Mouse (Mus musculus) limb, embryonic 10.5 days (tissue): ENCODE measurements around the gene Cmtm5. TPM values are rescaled to one million over a fixed set of nuclear protein-coding genes. Genes with fewer than 3 reads are reported as not detected.
"Not testable (repeated sequence)": the region's sequence is repeated elsewhere in the genome, so short reads cannot be mapped to it uniquely, and the experiment has no call there.

Experiments used
- DNase-seq: peaks from one replicate; pipeline ENCODE4 v3.0.0-alpha.2; 2017; ENCODE audit warnings: low spot score
- H3K27ac ChIP-seq: fragments of 300-500 bp; sonication (generic); 2 replicates; pipeline ENCODE4 v1.5.1; 2016; ENCODE audit warnings: mild to moderate bottlenecking
- H3K27me3 ChIP-seq: fragments of 300-500 bp; sonication (generic); 2 replicates; pipeline ENCODE4 v1.6.1; 2016; ENCODE audit warnings: low read depth, mild to moderate bottlenecking; ENCODE audit not compliant: poor library complexity, severe bottlenecking
- H3K36me3 ChIP-seq: fragments of 300-500 bp; sonication (generic); 2 replicates; pipeline ENCODE4 v1.6.1; 2016; ENCODE audit warnings: mild to moderate bottlenecking, moderate library complexity
- H3K4me1 ChIP-seq: fragments of 300-500 bp; sonication (generic); 2 replicates; pipeline ENCODE4 v1.6.1; 2016
- H3K4me3 ChIP-seq: fragments of 300-500 bp; sonication (generic); 2 replicates; pipeline ENCODE4 v1.5.1; 2016; ENCODE audit warnings: mild to moderate bottlenecking, moderate library complexity
- H3K9me3 ChIP-seq: fragments of 300-500 bp; sonication (generic); replicated peaks from 2 replicates; pipeline ENCODE4 v1.6.1; 2016; ENCODE audit warnings: mild to moderate bottlenecking
- WGBS: fragments of 180-500 bp; shearing (Covaris S2); methylation state at CpG from one replicate; pipeline ENCODE4 v1.1.7; 2016; 5-methylcytosine and 5-hydroxymethylcytosine counted together
- microRNA counts: library from miRNA; unstranded; fragments of <30 nt; microRNA quantifications from one replicate; lab custom pipeline; 2017
- microRNA-seq: library from miRNA; unstranded; fragments of <30 nt; microRNA quantifications from one replicate; pipeline ENCODE4, GENCODE M21; 2017
- polyA plus RNA-seq: library from polyadenylated mRNA; unstranded; fragments of >200 nt; fragmentation: Nextera tagmentation; extraction: Ambion mirVana; gene quantifications from 2 replicates; pipeline ENCODE4 v1.2.1, GENCODE M21; 2016

Cmtm5 gene
- polyA plus RNA-seq, 1 experiment from 2014 or later, result 1.2 TPM

GRCm38 (mm10) chr14:54966320-54966977, 30.4 kb downstream of the Cmtm5 start, which contains the start of gene Myh6:
Gene Myh6, minus strand, starts transcription at chr14:54966927.
- no peak for DNase-seq
- 70% methylated on average over 7 of the region's 7 CpGs for WGBS
- Histone ChIP-seq H3K4me3 (no peak within 1 kb of the TSS), H3K27ac (no peak within 1 kb of the TSS), H3K4me1 (0 out of 2 replicates have a peak, but pooled peaks cover 3% of the 10 kb centered on the region), H3K27me3 (no peaks in the 10 kb centered on the region), H3K9me3 (no peaks in the 10 kb centered on the region), H3K36me3 (no peaks in the 10 kb centered on the region)

DNA sequence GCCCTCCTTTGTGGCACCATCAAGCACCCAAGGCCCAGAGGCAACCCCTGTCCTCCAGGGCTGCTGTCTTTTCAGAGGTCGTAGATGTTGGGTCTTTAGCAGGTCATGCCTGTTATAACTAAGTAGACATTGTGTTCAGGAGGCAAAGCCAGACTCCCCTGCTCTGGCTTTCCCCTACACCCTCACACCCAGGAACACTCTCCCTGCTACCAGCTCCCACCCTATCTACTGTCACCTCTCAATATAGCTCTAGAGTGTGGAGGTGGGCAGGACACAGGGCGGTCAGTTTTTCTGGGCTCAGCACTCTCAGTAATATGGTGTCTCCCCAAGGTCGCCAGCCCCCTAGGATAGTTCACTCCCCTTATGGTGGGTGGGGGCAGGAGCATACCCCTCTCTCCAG, 31.8 kb downstream of the Cmtm5 start:
- WGBS, result 86% methylated on average over 3 of the region's 3 CpGs
- no peak overlapping the region for H3K4me3 ChIP-seq

GRCm38 (mm10) chr14:54968344-54968743, 32.3 kb downstream of the Cmtm5 start:
- no peak overlapping the region for H3K27ac ChIP-seq
- no peaks in the 10 kb centered on the region for H3K36me3 ChIP-seq
- no peak overlapping the region for H3K4me3 ChIP-seq
- H3K27me3 ChIP-seq, result no peaks in the 10 kb centered on the region
- H3K9me3 ChIP-seq, result no peaks in the 10 kb centered on the region
- H3K4me1 ChIP-seq, result 0 out of 2 replicates have a peak, but pooled peaks cover 3% of the 10 kb centered on the region
- no peak for DNase-seq

More for the DNA sequence above, 31.8 kb downstream of the Cmtm5 start:
- 0 out of 2 replicates have a peak, but pooled peaks cover 3% of the 10 kb centered on the region for H3K4me1 ChIP-seq
- DNase-seq, result no peak
- no peaks in the 10 kb centered on the region for H3K27me3 ChIP-seq
- H3K36me3 ChIP-seq, result no peaks in the 10 kb centered on the region
- H3K27ac ChIP-seq, result no peak overlapping the region
- no peaks in the 10 kb centered on the region for H3K9me3 ChIP-seq

- not testable (repeated sequence) for H3K27ac ChIP-seq, H3K36me3 ChIP-seq, H3K4me1 ChIP-seq, H3K9me3 ChIP-seq, H3K4me3 ChIP-seq, DNase-seq
- H3K27me3 ChIP-seq, result 0 out of 2 replicates have a peak, but pooled peaks cover 10% of the 10 kb centered on the region
- 94% methylated on average over 10 of the region's 11 CpGs for WGBS
These were observed 36.7 kb downstream of the Cmtm5 start for GRCm38 (mm10) chr14:54972786-54973185.

DNA sequence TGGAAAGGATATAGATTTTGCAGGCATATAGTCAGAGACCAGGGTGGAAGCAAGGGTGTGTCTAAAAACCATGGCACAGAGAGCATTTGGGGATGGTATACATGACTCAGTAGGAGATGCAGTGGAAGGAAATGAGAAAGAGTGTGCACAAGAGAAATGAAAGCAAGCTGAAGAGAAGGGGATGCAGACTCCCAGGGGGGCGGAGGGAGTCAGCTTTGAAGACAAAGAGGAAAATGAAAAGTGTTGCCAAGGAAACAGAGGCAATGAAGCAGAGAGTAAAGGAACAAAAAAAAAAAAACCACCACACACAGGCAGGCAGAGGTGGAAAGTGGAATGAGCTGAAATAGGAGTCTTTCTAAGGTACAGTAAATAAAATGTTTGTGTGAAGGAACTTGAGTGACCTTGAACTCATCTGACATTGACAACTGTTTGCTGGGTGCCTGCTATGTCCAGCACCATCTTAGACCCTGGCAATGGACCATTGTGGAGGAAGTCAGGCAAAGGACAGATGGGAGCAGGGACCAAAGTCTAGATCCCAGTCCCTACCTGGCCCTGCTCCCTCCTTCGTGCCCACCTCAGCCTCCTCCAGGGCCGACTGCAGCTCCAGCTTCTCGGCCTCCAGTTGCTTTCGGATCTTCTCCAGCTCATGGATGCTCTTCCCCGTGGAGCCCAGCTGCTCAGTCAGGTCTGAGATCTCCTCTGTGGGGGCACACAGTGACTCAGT, 38.2 kb downstream of the Cmtm5 start:
- no peaks in the 10 kb centered on the region for H3K4me1 ChIP-seq
- no peak overlapping the region for H3K27ac ChIP-seq
- no peaks in the 10 kb centered on the region for H3K9me3 ChIP-seq
- 0 out of 2 replicates have a peak, but pooled peaks cover 16% of the 10 kb centered on the region for H3K27me3 ChIP-seq
- WGBS, result 81% methylated on average over 6 of the region's 6 CpGs
- H3K4me3 ChIP-seq, result no peak overlapping the region
- no peaks in the 10 kb centered on the region for H3K36me3 ChIP-seq
- no peak for DNase-seq

- DNase-seq, result no peak
- Histone ChIP-seq H3K27ac (no peak within 1 kb of the TSS), H3K36me3 (no peaks in the 10 kb centered on the region), H3K4me3 (no peak within 1 kb of the TSS), H3K27me3 (0 out of 2 replicates have a peak, but pooled peaks cover 16% of the 10 kb centered on the region), H3K4me1 (no peaks in the 10 kb centered on the region), H3K9me3 (no peaks in the 10 kb centered on the region)
- 68% methylated on average over 1 of the region's 1 CpGs for WGBS
These were observed 40.6 kb downstream of the Cmtm5 start, which contains the start of gene Gm17428 for GRCm38 (mm10) chr14:54976633-54977032. Gene Gm17428, plus strand, starts transcription at chr14:54976933.

DNA sequence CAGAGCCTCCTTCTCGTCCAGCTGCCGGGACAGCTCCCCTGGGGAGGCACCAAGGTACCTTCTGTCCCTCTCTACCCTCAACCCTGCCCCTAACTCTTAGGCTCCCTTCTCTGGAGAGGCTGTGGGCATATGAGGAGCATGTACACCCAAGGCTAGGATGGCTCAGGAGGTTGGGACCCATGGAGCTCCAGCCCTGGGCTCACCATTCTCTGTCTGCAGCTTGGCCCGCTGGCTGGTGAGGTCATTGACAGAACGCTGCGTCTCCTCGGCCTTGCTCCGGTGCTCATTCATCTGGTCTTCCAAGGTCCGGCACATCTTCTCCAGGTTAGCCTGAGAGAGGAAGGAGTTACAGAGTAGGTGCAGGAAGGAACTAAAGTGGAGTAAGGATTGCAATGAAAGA, 42.6 kb downstream of the Cmtm5 start:
- DNase-seq, result no peak
- H3K36me3 ChIP-seq, result no peaks in the 10 kb centered on the region
- no peak overlapping the region for H3K4me3 ChIP-seq
- WGBS, result 86% methylated on average over 8 of the region's 8 CpGs
- H3K4me1 ChIP-seq, result no peaks in the 10 kb centered on the region
- H3K27me3 ChIP-seq, result 0 out of 2 replicates have a peak, but pooled peaks cover 16% of the 10 kb centered on the region
- no peaks in the 10 kb centered on the region for H3K9me3 ChIP-seq
- H3K27ac ChIP-seq, result no peak overlapping the region

DNA sequence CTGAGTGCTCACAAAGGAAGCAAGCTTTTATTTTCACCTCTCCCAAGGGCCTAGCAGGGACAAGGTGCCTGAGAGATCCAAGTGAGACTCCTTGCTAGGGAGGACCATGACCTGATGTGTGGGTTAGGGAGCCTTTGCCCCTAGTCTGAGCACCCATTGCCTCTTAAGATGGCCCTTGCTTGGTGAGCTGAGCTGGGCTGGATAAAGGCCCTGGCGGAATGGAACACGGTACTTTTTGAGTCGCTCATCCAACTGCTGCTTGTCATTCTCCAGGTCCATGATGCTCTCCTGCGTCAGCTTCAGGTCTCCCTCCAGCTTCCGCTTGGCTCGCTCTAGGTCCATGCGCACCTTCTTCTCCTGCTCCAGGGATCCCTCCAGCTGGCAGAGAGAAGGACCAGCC, 45.9 kb downstream of the Cmtm5 start:
- 94% methylated on average over 7 of the region's 7 CpGs for WGBS
- Histone ChIP-seq H3K4me1 (no peaks in the 10 kb centered on the region), H3K27me3 (0 out of 2 replicates have a peak, but pooled peaks cover 5% of the 10 kb centered on the region), H3K9me3 (no peaks in the 10 kb centered on the region), H3K27ac (no peak overlapping the region), H3K4me3 (no peak overlapping the region), H3K36me3 (no peaks in the 10 kb centered on the region)
- DNase-seq, result no peak

- H3K4me3 ChIP-seq, result not testable (repeated sequence)
These were observed 52.4 kb downstream of the Cmtm5 start for GRCm38 (mm10) chr14:54988350-54988874.

More at GRCm38 (mm10) chr14:54988350-54988874, 52.4 kb downstream of the Cmtm5 start:
- not testable (repeated sequence) for H3K36me3 ChIP-seq, H3K4me1 ChIP-seq, DNase-seq, H3K9me3 ChIP-seq, H3K27ac ChIP-seq, H3K27me3 ChIP-seq
- WGBS, result 90% methylated on average over 9 of the region's 9 CpGs

MicroRNAs within 50 kb of the gene (microRNA counts, 519-probe panel; counts per million panel counts)
- 684 counts per million, percentile 72 among the panel's probes with 10 or more counts for microRNA mmu-miR-208a (lab: Ali Mortazavi, UCI)
- 684 counts per million, percentile 72 among the panel's probes with 10 or more counts for microRNA mmu-miR-208b (lab: Ali Mortazavi, UCI)

Small RNA genes lying within 50 kb of the gene (microRNA-seq; reads per million reads assigned to microRNA genes)
- 12.0 reads per million, percentile 21 among the genes with 10 or more reads in this experiment for gene Mir208a
- gene Mir208b, result 40.4 reads per million, percentile 39 among the genes with 10 or more reads in this experiment

Other genes with a start within 250 kb of the Cmtm5 start
- 142 and 144 TPM in 2 replicates for gene Acin1, start 249.3 kb upstream of the Cmtm5 start, polyA plus RNA-seq
- 0.10 and 0.16 TPM in 2 replicates for gene Gm29776, start 237.4 kb upstream of the Cmtm5 start, polyA plus RNA-seq
- gene Cebpe, start 224.1 kb upstream of the Cmtm5 start, polyA plus RNA-seq, result not detected in 2 replicates
- 0.50 and 0.77 TPM in 2 replicates for gene Slc7a8, start 154.3 kb upstream of the Cmtm5 start, polyA plus RNA-seq
- gene Rnf212b, start 122.1 kb upstream of the Cmtm5 start, polyA plus RNA-seq, result not detected in 2 replicates
- 17.8 and 22.6 TPM in 2 replicates for gene Homez, start 65.3 kb upstream of the Cmtm5 start, polyA plus RNA-seq
- 0.08 TPM in 1 of 2 replicates, not detected in the other for gene Ppp1r3e, start 58.7 kb upstream of the Cmtm5 start, polyA plus RNA-seq
- gene Bcl2l2, start 52.9 kb upstream of the Cmtm5 start, polyA plus RNA-seq, result 1.7 and 2.2 TPM in 2 replicates
- 0.55 TPM in 1 of 2 replicates, not detected in the other for gene Gm20521, start 52.8 kb upstream of the Cmtm5 start, polyA plus RNA-seq
- 173 and 178 TPM in 2 replicates for gene Pabpn1, start 43.8 kb upstream of the Cmtm5 start, polyA plus RNA-seq
- 31.2 and 52.7 TPM in 2 replicates for gene Slc22a17, start 23.1 kb upstream of the Cmtm5 start, polyA plus RNA-seq
- 40.2 and 53.4 TPM in 2 replicates for gene Efs, start 10.1 kb upstream of the Cmtm5 start, polyA plus RNA-seq
- 0.14 TPM in 1 of 2 replicates, not detected in the other for gene Il25, start 3.6 kb upstream of the Cmtm5 start, polyA plus RNA-seq
- gene Myh6, start 30.7 kb downstream of the Cmtm5 start, polyA plus RNA-seq, result 1.5 and 2.3 TPM in 2 replicates
- gene Gm17428, start 40.7 kb downstream of the Cmtm5 start, polyA plus RNA-seq, result not detected in 2 replicates
- 2.2 and 4.4 TPM in 2 replicates for gene Myh7, start 58.4 kb downstream of the Cmtm5 start, polyA plus RNA-seq
- gene Ngdn, start 79.2 kb downstream of the Cmtm5 start, polyA plus RNA-seq, result 97.5 and 98.1 TPM in 2 replicates
- gene Zfhx2, start 156.1 kb downstream of the Cmtm5 start, polyA plus RNA-seq, result 4.1 and 5.6 TPM in 2 replicates
- gene Thtpa, start 158.5 kb downstream of the Cmtm5 start, polyA plus RNA-seq, result 22.0 and 25.6 TPM in 2 replicates
- 10.6 and 12.5 TPM in 2 replicates for gene Ap1g2, start 170.3 kb downstream of the Cmtm5 start, polyA plus RNA-seq
- gene Jph4, start 180.7 kb downstream of the Cmtm5 start, polyA plus RNA-seq, result 0.03 and 0.08 TPM in 2 replicates